Mouse (Mus musculus) adrenal gland, adult 18-20 months (tissue): Measurements from ENCODE around the gene P4ha2. TPM values are rescaled to one million over a fixed set of nuclear protein-coding genes. Genes with fewer than 3 reads are reported as not detected.

Source experiments
- total RNA-seq, 2 experiments: library from RNA; stranded (reverse); gene quantifications; 1 replicate in 1 of 2; 2 replicates in 1 of 2; pipeline ENCODE4 v1.2.3; 2021

Gene P4ha2
- total RNA-seq, 2 experiments from 2014 or later, result 40.8 to 64.8 TPM

Other genes starting within 250 kb of the P4ha2 start
- gene Gm12216, start 240.8 kb upstream of the P4ha2 start, total RNA-seq, result 1 to 10 TPM; 5.2 to 6.1 TPM
- 10 to 100 TPM; 38.9 to 63.4 TPM for gene Slc22a5, start 208.4 kb upstream of the P4ha2 start, total RNA-seq
- 1 to 10 TPM; 3.5 to 6.5 TPM for gene Slc22a21, start 119.8 kb upstream of the P4ha2 start, total RNA-seq
- 1 to 10 TPM; 7.4 to 7.8 TPM for gene Slc22a4, start 72.0 kb upstream of the P4ha2 start, total RNA-seq
- gene Pdlim4, start 31.1 kb upstream of the P4ha2 start, total RNA-seq, result 1 to 10 TPM; 7.0 to 7.6 TPM
- gene Csf2, start 149.6 kb downstream of the P4ha2 start, total RNA-seq, result not detected
- not detected for gene Il3, start 167.2 kb downstream of the P4ha2 start, total RNA-seq
- gene Acsl6, start 203.7 kb downstream of the P4ha2 start, total RNA-seq, result 1 to 10 TPM; 4.7 to 7.7 TPM